20 mouse cellular contexts compared by ENCODE assay signal in the genomic region with DNA sequence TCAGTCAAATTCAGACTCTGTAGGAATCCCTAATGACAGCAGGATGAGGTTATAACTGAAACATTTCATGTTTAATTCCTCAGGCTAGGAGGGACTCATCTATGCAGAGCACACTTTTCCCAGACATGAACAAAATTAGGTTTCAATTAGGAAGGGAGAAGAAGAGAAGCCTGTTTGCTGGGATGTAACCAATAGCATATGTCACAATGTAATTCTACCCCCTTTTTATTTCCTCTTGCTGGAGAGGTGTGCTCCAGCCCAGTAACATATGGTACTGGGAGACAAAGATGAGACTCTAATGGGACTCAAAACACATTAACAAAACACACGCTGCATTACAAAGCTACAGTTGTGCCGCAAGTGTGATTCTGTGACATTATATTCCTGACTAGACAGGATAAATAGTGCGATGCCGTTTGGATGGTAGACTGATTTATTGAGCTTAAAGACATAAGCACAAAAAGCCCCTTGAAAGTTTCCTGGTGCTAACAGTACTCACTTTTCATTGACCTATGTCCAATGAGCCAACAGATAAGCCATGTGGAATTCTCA.
DNase-seq lines count a peak whose midpoint lies in the region; ATAC-seq lines count a peak whose summit lies in the region.
"Had no signal": no experiment of that assay in that cellular context is flagged by ENCODE, and none has a peak within 500 bp of the region (broad histone marks: within the 10 kb centered on the region; RNA-seq: fewer than 3 reads in every experiment).

No protein-coding gene starts in this region.

- 48% methylated on average over 4 of the region's 4 CpGs for WGBS in forebrain, embryonic 14.5 days
- WGBS in forebrain, embryonic 11.5 days = 84% methylated on average over 4 of the region's 4 CpGs
- 47% methylated on average over 4 of the region's 4 CpGs for WGBS in neural tube, embryonic 14.5 days
- 89% methylated on average over 4 of the region's 4 CpGs for WGBS in heart, embryonic 10.5 days

- no peak overlapping the region for H3K27ac ChIP-seq in forebrain, embryonic 14.5 days (ENCODE audit: low read depth, low read length)
- H3K27ac ChIP-seq in forebrain, embryonic 11.5 days (ENCODE audit: low read depth, low read length) = no peak overlapping the region
- H3K27ac ChIP-seq in neural tube, embryonic 14.5 days (ENCODE audit: low read depth, low read length) = no peak overlapping the region
- no peak overlapping the region for H3K27ac ChIP-seq in heart, embryonic 10.5 days
- H3K27ac ChIP-seq: embryonic facial prominence, embryonic 15.5 days; gastrocnemius, adult 2 months; heart, embryonic 13.5 days had no signal

- ATAC-seq in forebrain, embryonic 14.5 days = peak; percentile 68
- ATAC-seq in forebrain, embryonic 11.5 days (replicated peaks; ENCODE audit: low FRiP score) = no peak
- ATAC-seq in neural tube, embryonic 14.5 days (ENCODE audit: low read depth) = 0 out of 2 replicates have a peak, but pooled peaks have one; percentile 44
- ATAC-seq: intestine, embryonic 16.5 days had no signal

- H3K4me1 ChIP-seq in forebrain, embryonic 14.5 days (ENCODE audit: control insufficient read depth, insufficient read depth, low read length) = no peaks in the 10 kb centered on the region
- peaks cover 3% of the 10 kb centered on the region; the same call in 1 of the 2 replicates for H3K4me1 ChIP-seq in forebrain, embryonic 11.5 days (replicated peaks; ENCODE audit: control insufficient read depth, insufficient read depth, low read length)
- H3K4me1 ChIP-seq in neural tube, embryonic 14.5 days (ENCODE audit: control insufficient read depth, insufficient read depth, low read length) = 0 out of 2 replicates have a peak, but pooled peaks cover 7% of the 10 kb centered on the region
- no peaks in the 10 kb centered on the region for H3K4me1 ChIP-seq in heart, embryonic 10.5 days

- H3K9ac ChIP-seq in forebrain, embryonic 14.5 days (ENCODE audit: low read length) = no peak overlapping the region
- H3K9ac ChIP-seq in forebrain, embryonic 11.5 days (ENCODE audit: low read length) = no peak overlapping the region
- no peak overlapping the region for H3K9ac ChIP-seq in neural tube, embryonic 14.5 days (replicated peaks; ENCODE audit: low read depth, low read length)
- H3K9ac ChIP-seq: embryonic facial prominence, embryonic 15.5 days; heart, embryonic 13.5 days had no signal

- no peaks in the 10 kb centered on the region for H3K9me3 ChIP-seq in forebrain, embryonic 14.5 days (replicated peaks; ENCODE audit: control insufficient read depth, low read length)
- H3K9me3 ChIP-seq in forebrain, embryonic 11.5 days (ENCODE audit: control insufficient read depth, low read length) = no peaks in the 10 kb centered on the region
- no peaks in the 10 kb centered on the region for H3K9me3 ChIP-seq in neural tube, embryonic 14.5 days (ENCODE audit: control insufficient read depth, low read length)
- H3K9me3 ChIP-seq in heart, embryonic 10.5 days = no peaks in the 10 kb centered on the region
- H3K9me3 ChIP-seq: embryonic facial prominence, embryonic 15.5 days; heart, embryonic 13.5 days had no signal

- no peaks in the 10 kb centered on the region for H3K36me3 ChIP-seq in forebrain, embryonic 14.5 days (ENCODE audit: control insufficient read depth, insufficient read depth, low read length)
- no peaks in the 10 kb centered on the region for H3K36me3 ChIP-seq in forebrain, embryonic 11.5 days (ENCODE audit: control insufficient read depth, insufficient read depth, low read length)
- no peaks in the 10 kb centered on the region for H3K36me3 ChIP-seq in neural tube, embryonic 14.5 days (ENCODE audit: control insufficient read depth, insufficient read depth, low read length)
- no peaks in the 10 kb centered on the region for H3K36me3 ChIP-seq in heart, embryonic 10.5 days
- H3K36me3 ChIP-seq: embryonic facial prominence, embryonic 15.5 days; heart, embryonic 13.5 days had no signal

- no peak overlapping the region for H3K4me3 ChIP-seq in forebrain, embryonic 14.5 days (ENCODE audit: low read depth, low read length)
- no peak overlapping the region for H3K4me3 ChIP-seq in forebrain, embryonic 11.5 days (ENCODE audit: low read depth, low read length)
- H3K4me3 ChIP-seq in neural tube, embryonic 14.5 days (ENCODE audit: low read depth, low read length) = no peak overlapping the region
- H3K4me3 ChIP-seq in heart, embryonic 10.5 days = no peak overlapping the region
- H3K4me3 ChIP-seq: embryonic facial prominence, embryonic 15.5 days; erythroblast, embryonic 14.5 days; gastrocnemius, adult 2 months; heart, embryonic 13.5 days had no signal

- H3K4me2 ChIP-seq in forebrain, embryonic 14.5 days (ENCODE audit: low read length) = no peak overlapping the region
- no peak overlapping the region for H3K4me2 ChIP-seq in forebrain, embryonic 11.5 days (ENCODE audit: low read depth, low read length, severe bottlenecking)
- H3K4me2 ChIP-seq in neural tube, embryonic 14.5 days (ENCODE audit: low read depth, low read length) = no peak overlapping the region
- H3K4me2 ChIP-seq: embryonic facial prominence, embryonic 15.5 days; heart, embryonic 13.5 days had no signal

- peak; percentile 42 for DNase-seq in embryo, embryonic 10.5 days (ENCODE audit: low spot score)
- no peak for DNase-seq in embryo, embryonic 9.5 days (ENCODE audit: extremely low spot score)
- DNase-seq in forebrain, embryonic 14.5 days (ENCODE audit: low spot score) = peak; percentile 23
- no peak for DNase-seq in forebrain, embryonic 11.5 days (ENCODE audit: low spot score)
- DNase-seq in neural tube, embryonic 10.5 days (ENCODE audit: extremely low spot score, low spot score) = no peak
- DNase-seq in heart, embryonic 10.5 days (ENCODE audit: low spot score) = no peak
- DNase-seq in kidney, adult 11 months = no peak
- DNase-seq: adrenal gland, postnatal 10 days; cerebellum, adult 11-12 months; cerebellum, adult 9-10 months; cerebellum, postnatal 25 days; gastrocnemius, adult 2 months; gastrocnemius, postnatal 25 days; heart, postnatal 36 days; kidney, adult 8-10 months had no signal

- no peaks in the 10 kb centered on the region for H3K27me3 ChIP-seq in forebrain, embryonic 14.5 days (replicated peaks; ENCODE audit: control insufficient read depth, insufficient read depth, low read length)
- no peaks in the 10 kb centered on the region for H3K27me3 ChIP-seq in forebrain, embryonic 11.5 days (ENCODE audit: control insufficient read depth, insufficient read depth, low read length)
- no peaks in the 10 kb centered on the region for H3K27me3 ChIP-seq in neural tube, embryonic 14.5 days (ENCODE audit: control insufficient read depth, insufficient read depth, low read length)
- H3K27me3 ChIP-seq in heart, embryonic 10.5 days (ENCODE audit: insufficient read depth, poor library complexity, severe bottlenecking) = no peaks in the 10 kb centered on the region
- H3K27me3 ChIP-seq: embryonic facial prominence, embryonic 15.5 days; heart, embryonic 13.5 days had no signal

Comparison
In these comparisons a context has a peak if more than half of its experiments do, and no peak if none do; other contexts are left out.
1. DNase-seq: peak in embryo, embryonic 10.5 days (single experiment) and forebrain, embryonic 14.5 days (single experiment); none in embryo, embryonic 9.5 days (single experiment), forebrain, embryonic 11.5 days (single experiment), neural tube, embryonic 10.5 days (single experiment), heart, embryonic 10.5 days (single experiment) and kidney, adult 11 months (single experiment).